Mouse (Mus musculus): Measurements from ENCODE around the gene Tas2r119.
A peak's percentile ranks its signal among the peaks of the same experiment; 100 is the strongest.
"Not testable (repeated sequence)": the region's sequence is repeated elsewhere in the genome, so short reads cannot be mapped to it uniquely, and the experiment has no call there.

Tas2r119 gene

GRCm38 (mm10) chr15:32176989-32177388, at the start of gene Tas2r119:
Gene Tas2r119, plus strand, starts transcription at chr15:32177289.
- DNase-seq = no peak

GRCm38 (mm10) chr15:32132315-32132714, 44.8 kb upstream of the Tas2r119 start:
- DNase-seq = no peak

GRCm38 (mm10) chr15:32141657-32142056, 35.4 kb upstream of the Tas2r119 start:
- no peak for DNase-seq

- DNase-seq = no peak
Measured at GRCm38 (mm10) chr15:32144269-32144668, 32.8 kb upstream of the Tas2r119 start.

GRCm38 (mm10) chr15:32153404-32153803, 23.7 kb upstream of the Tas2r119 start:
- DNase-seq = no peak

- DNase-seq = no peak
Measured at GRCm38 (mm10) chr15:32153857-32154449, 23.1 kb upstream of the Tas2r119 start.

GRCm38 (mm10) chr15:32156126-32156525, 21.0 kb upstream of the Tas2r119 start:
- no peak for DNase-seq

GRCm38 (mm10) chr15:32160281-32160680, 16.8 kb upstream of the Tas2r119 start:
- no peak for DNase-seq

GRCm38 (mm10) chr15:32171764-32172163, 5.3 kb upstream of the Tas2r119 start:
- no peak for DNase-seq

- DNase-seq = no peak
Measured at GRCm38 (mm10) chr15:32172175-32172987, 4.7 kb upstream of the Tas2r119 start.

GRCm38 (mm10) chr15:32172988-32173329, 4.1 kb upstream of the Tas2r119 start:
- no peak for DNase-seq

- no peak for DNase-seq
Measured at GRCm38 (mm10) chr15:32180010-32180725, 3.1 kb downstream of the Tas2r119 start.

GRCm38 (mm10) chr15:32182026-32182425, 4.9 kb downstream of the Tas2r119 start:
- DNase-seq = no peak

- DNase-seq = no peak
Measured at GRCm38 (mm10) chr15:32184964-32185363, 7.9 kb downstream of the Tas2r119 start.

- no peak for DNase-seq
Measured at GRCm38 (mm10) chr15:32189879-32190278, 12.8 kb downstream of the Tas2r119 start.

- no peak for DNase-seq
Measured at GRCm38 (mm10) chr15:32190436-32190835, 13.3 kb downstream of the Tas2r119 start.

- no peak for DNase-seq
Measured at GRCm38 (mm10) chr15:32192948-32193347, 15.9 kb downstream of the Tas2r119 start.

- DNase-seq = no peak
Measured at GRCm38 (mm10) chr15:32198076-32198475, 21.0 kb downstream of the Tas2r119 start.

- no peak for DNase-seq
Measured at GRCm38 (mm10) chr15:32198561-32198960, 21.5 kb downstream of the Tas2r119 start.

GRCm38 (mm10) chr15:32203242-32203641, 26.2 kb downstream of the Tas2r119 start:
- no peak for DNase-seq

- peak; percentile 4 for DNase-seq
Measured at GRCm38 (mm10) chr15:32204908-32205307, 27.8 kb downstream of the Tas2r119 start.

GRCm38 (mm10) chr15:32214687-32215086, 37.6 kb downstream of the Tas2r119 start:
- not testable (repeated sequence) for DNase-seq

GRCm38 (mm10) chr15:32223028-32223427, 45.9 kb downstream of the Tas2r119 start:
- DNase-seq = no peak

- DNase-seq = no peak
Measured at GRCm38 (mm10) chr15:32225394-32225793, 48.3 kb downstream of the Tas2r119 start.

Measured in cerebellum, adult 11-12 months (tissue).